Mouse (Mus musculus) heart, postnatal 0 days (tissue): ENCODE measurements around the gene Inafm2.

ENCODE experiments used
- CTCF ChIP-seq: IDR thresholded peaks from 2 replicates; pipeline ENCODE4 v1.5.1; 2016; ENCODE audit warnings: antibody characterized with exemption, control low read depth, low read depth
- EP300 ChIP-seq: IDR thresholded peaks from 2 replicates; pipeline ENCODE4 v1.6.1; 2016; ENCODE audit warnings: antibody characterized with exemption, low read depth

DNA sequence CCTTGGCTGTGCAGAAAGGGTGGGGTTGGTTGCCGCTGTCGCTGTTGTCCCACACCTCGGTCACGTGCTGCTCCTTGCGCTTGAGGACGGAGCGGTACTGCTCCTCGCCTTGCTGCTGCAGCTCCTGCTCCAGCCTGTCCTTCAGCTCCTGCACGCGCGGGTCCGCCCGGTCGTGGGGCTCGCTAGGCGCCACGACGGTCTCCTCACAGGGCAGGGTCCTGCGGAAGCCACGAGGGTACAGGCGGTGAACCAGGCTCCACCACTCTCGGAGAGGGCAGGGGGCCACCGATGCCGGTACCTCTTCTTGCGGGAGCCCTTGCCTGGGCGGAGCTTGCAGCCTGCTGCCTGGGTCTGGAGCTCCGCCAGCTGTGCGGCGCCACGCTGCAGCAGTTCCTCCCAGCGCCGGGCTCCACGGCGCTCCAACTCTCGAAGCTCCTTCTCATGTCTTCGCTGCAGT, 34.5 kb upstream of the Inafm2 start:
- no peak for TF ChIP-seq EP300
- TF ChIP-seq CTCF = no peak
